Mouse (Mus musculus) heart, embryonic 14.5 days (tissue): ENCODE measurements at regions not wholly inside any gene's neighbourhood (a gene's known extent, or its start where the extent isn't known, plus 50 kb on each side); places are given as distances from the start of the nearest gene placed in this dataset.

Experiments used
- ATAC-seq: fragments of 200-750 bp; cut with Nextera tagmentation; 2 replicates; pipeline ENCODE4 v1.8.0; 2017; ENCODE audit warnings: low read depth, moderate TSS enrichment; ENCODE audit not compliant: insufficient number of reproducible peaks, insufficient read depth, low FRiP score
- H3K27ac ChIP-seq, 2 experiments: fragments of 200-500 bp in 1 of 2; fragments of 300-500 bp in 1 of 2; sonication (generic) in 1 of 2; replicated peaks in 1 of 2; 2 replicates each; pipeline ENCODE4 v1.5.1; 2012 to 2014; ENCODE audit warnings: low read depth in 2 of 2, low read length in 2 of 2, control low read depth in 1 of 2, mild to moderate bottlenecking in 1 of 2, mixed read lengths in 1 of 2; ENCODE audit not compliant: control insufficient read depth in 1 of 2, insufficient read depth in 1 of 2
- H3K27me3 ChIP-seq: fragments of 300-500 bp; sonication (generic); 2 replicates; pipeline ENCODE4 v1.6.1; 2014; ENCODE audit warnings: mild to moderate bottlenecking, low read length, control low read depth; ENCODE audit not compliant: control insufficient read depth, insufficient read depth
- H3K36me3 ChIP-seq: fragments of 300-500 bp; sonication (generic); 2 replicates; pipeline ENCODE4 v1.6.1; 2014; ENCODE audit warnings: mild to moderate bottlenecking, control low read depth, low read length, mixed read lengths; ENCODE audit not compliant: control insufficient read depth, insufficient read depth
- H3K4me1 ChIP-seq, 2 experiments: fragments of 200-500 bp in 1 of 2; fragments of 300-500 bp in 1 of 2; sonication (generic) in 1 of 2; 2 replicates each; pipeline ENCODE4 v1.6.1; 2012 to 2014; ENCODE audit warnings: low read length in 2 of 2, control low read depth in 1 of 2, mixed read lengths in 1 of 2; ENCODE audit not compliant: control insufficient read depth in 2 of 2, insufficient read depth in 2 of 2
- H3K4me2 ChIP-seq: fragments of 300-500 bp; sonication (generic); 2 replicates; pipeline ENCODE4 v1.6.1; 2014; ENCODE audit warnings: mild to moderate bottlenecking, low read length
- H3K4me3 ChIP-seq, 2 experiments: fragments of 200-500 bp in 1 of 2; fragments of 300-500 bp in 1 of 2; sonication (generic) in 1 of 2; 2 replicates each; pipeline ENCODE4 v1.5.1; 2012 to 2014; ENCODE audit warnings: low read length in 2 of 2, mild to moderate bottlenecking in 2 of 2, control low read depth in 1 of 2, low read depth in 1 of 2, moderate library complexity in 1 of 2; ENCODE audit not compliant: control insufficient read depth in 1 of 2, insufficient read depth in 1 of 2
- H3K9ac ChIP-seq: fragments of 300-500 bp; sonication (generic); 2 replicates; pipeline ENCODE4 v1.6.1; 2014; ENCODE audit warnings: mild to moderate bottlenecking, low read length
- H3K9me3 ChIP-seq: fragments of 300-500 bp; sonication (generic); 2 replicates; pipeline ENCODE4 v1.6.1; 2016; ENCODE audit warnings: low read length, control low read depth; ENCODE audit not compliant: control insufficient read depth
- WGBS: fragments of 180-500 bp; shearing (Covaris S2); extraction: QIAGEN DNeasy Blood & Tissue Kit; methylation state at CpG from one replicate; pipeline ENCODE4 v1.1.7; 2014; 5-methylcytosine and 5-hydroxymethylcytosine counted together

DNA sequence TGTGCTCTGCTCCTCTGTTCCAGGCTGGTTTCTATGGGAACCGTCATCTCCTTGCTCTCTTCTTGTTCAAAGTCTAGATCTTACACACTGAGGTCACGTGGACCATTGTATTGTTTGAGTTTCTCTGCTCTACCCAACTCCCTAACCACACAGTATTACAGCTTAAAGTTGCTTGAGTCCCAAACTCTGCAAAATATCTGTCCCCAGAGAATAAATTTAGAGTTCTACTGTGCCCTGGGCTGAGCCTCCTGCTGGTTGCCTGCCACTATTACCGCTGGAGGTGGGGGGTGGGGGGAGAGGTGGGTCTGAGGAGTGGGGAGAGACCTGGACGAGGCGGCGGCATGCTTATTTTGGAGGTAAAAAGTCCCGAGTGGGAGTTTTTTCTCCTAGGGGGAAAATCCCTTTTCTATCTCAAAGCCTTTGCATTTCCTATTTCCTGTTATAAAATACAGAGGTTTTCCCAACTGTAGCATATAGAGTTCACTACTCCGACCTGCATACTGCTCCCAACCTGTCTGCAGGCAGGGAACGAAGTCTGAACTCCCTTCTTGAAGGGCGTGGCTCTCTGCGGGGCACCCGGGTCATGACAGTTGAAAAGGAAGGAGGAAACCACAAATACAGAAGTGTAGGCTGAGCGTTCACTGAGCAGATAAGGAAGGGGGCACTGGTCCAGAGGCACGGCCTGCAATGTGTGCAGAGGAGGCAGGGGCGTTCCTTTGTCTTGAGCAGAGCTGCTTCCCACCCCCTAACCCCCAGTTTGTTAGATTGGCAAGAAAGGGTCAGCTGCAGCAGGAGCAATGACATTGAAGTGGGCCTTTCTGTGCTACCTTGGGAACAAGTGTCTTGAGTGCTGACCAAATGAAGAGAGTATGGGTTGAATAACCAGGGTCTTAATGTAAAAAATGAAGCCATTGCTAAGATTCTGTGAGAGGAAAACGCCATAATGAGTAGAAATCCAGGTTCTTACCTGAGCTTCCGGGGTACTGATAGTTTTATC lies 188.7 kb downstream of the Akap7 start:
- Histone ChIP-seq H3K9me3 (no peaks in the 10 kb centered on the region), H3K4me3 (no peak overlapping the region), H3K4me2 (peak overlapping the region; percentile 34), H3K4me1 (peaks cover 4 to 11% of the 10 kb centered on the region in 2 experiments), H3K9ac (0 out of 2 replicates have a peak overlapping the region, but pooled peaks have one; percentile 3), H3K36me3 (no peaks in the 10 kb centered on the region), H3K27me3 (no peaks in the 10 kb centered on the region), H3K27ac (no peak overlapping the region)
- WGBS: 32% methylated on average over 17 of the region's 17 CpGs
- ATAC-seq: peak; percentile 68

DNA sequence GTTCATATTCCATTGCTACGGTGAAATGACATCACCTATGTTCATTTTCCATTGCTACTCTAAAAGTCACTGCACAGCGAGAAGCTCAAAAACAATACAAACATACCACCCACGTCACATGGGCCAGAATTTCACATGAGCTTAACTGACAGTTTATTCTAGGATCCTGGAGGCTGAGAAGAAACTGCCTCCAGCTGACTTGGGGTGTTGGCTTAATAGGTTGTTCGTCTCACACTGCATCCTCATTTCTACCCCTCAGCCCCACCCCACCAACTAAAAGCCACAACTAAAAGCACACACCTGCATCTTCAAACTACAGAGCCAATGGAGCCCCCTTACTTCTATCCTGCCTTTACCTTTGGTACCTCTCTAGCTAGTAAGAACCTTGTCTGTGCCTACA lies 187.0 kb upstream of the Arg1 start:
- Histone ChIP-seq H3K4me3 (no peak overlapping the region), H3K4me2 (no peak overlapping the region), H3K27me3 (no peaks in the 10 kb centered on the region), H3K4me1 (peaks cover 9 to 18% of the 10 kb centered on the region in 2 experiments), H3K9me3 (no peaks in the 10 kb centered on the region), H3K27ac (no peak overlapping the region), H3K36me3 (no peaks in the 10 kb centered on the region), H3K9ac (no peak overlapping the region)
- no peak for ATAC-seq
- WGBS: 89% methylated on average over 4 of the region's 4 CpGs

DNA sequence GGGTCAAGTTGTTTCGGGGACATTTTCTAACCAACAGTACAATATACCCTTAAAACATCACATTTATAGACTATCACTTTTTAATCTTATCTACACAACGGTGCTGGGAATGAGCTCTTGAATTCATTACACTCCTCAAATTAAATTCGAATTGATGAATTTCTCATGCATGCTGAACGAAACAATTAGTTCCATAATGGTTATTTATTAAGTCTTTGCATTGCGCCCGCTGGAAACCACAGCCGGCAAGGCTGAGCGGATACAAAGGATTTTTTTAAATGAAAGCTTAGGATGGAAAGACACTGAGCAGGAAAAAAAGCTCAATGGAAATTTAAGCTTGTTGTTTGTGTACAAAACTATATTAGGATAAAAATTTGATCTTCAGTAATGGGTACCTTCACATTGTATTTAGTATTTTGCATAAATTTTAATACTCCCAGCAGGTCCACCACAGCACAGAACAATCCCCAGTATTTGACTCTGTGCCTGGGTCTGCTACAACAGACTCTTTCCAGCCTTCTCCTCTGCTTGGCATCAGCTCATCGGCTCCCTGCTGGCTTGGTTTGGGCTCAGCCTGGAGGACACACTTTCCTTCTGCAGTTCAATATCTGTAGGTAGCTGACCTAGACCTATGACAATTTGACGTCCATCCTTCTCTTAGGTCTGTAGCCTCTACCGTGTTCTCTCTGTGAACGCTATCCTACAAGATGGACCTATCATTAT lies 185.3 kb upstream of the Arg1 start:
- H3K36me3 ChIP-seq: no peaks in the 10 kb centered on the region
- no peak for ATAC-seq
- H3K27me3 ChIP-seq: no peaks in the 10 kb centered on the region

DNA sequence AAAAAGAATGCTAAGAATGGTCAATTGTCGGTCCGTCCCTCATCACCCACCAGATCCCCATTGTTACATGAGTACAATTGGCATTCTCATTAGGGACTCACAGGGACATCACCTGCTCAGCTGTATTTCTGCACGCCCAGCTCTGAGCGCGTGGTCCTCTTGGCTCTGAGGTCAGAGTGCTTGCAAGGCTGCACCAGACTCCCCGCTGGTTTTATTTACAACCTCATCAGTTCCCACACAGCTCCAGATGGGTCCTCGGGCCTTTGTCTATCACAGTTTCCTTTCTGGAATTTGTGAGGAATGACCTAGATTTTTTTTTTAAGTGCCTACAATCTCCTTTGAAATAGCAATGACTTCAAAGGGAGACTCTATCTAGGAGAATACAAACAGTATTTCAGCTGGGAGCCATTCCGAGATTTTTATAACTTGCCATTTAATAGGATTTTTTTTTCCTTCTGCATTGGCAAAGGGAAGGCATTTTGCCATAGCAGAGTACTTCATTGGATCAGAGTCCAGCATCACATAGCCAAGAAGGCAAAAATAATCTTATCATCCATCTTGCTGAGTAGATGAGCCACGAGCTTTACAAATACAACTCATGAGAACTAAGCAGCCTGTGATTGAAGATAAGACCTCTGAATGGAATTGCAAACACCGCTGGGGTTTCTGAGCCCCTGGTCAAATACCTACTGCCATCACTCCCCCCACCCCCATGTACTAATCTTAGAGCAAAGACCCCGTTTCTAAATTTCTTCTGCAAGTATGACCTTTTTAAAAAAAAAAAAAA lies 184.5 kb upstream of the Arg1 start:
- 13% methylated on average over 11 of the region's 11 CpGs for WGBS
- no peak for ATAC-seq
- peaks cover 5 to 8% of the 10 kb centered on the region in 2 experiments for H3K4me1 ChIP-seq
- H3K36me3 ChIP-seq: no peaks in the 10 kb centered on the region
- no peaks in the 10 kb centered on the region for H3K9me3 ChIP-seq
- no peak overlapping the region for H3K4me3 ChIP-seq
- H3K4me2 ChIP-seq: no peak overlapping the region
- H3K27ac ChIP-seq: no peak overlapping the region
- no peaks in the 10 kb centered on the region for H3K27me3 ChIP-seq
- no peak overlapping the region for H3K9ac ChIP-seq

More for the DNA sequence above, 185.3 kb upstream of the Arg1 start:
- no peak overlapping the region for H3K27ac ChIP-seq
- no peaks in the 10 kb centered on the region for H3K9me3 ChIP-seq
- no peak overlapping the region for H3K4me3 ChIP-seq
- no peak overlapping the region for H3K9ac ChIP-seq
- peaks cover 5 to 8% of the 10 kb centered on the region in 2 experiments for H3K4me1 ChIP-seq
- no peak overlapping the region for H3K4me2 ChIP-seq
- WGBS: 70% methylated on average over 12 of the region's 12 CpGs

DNA sequence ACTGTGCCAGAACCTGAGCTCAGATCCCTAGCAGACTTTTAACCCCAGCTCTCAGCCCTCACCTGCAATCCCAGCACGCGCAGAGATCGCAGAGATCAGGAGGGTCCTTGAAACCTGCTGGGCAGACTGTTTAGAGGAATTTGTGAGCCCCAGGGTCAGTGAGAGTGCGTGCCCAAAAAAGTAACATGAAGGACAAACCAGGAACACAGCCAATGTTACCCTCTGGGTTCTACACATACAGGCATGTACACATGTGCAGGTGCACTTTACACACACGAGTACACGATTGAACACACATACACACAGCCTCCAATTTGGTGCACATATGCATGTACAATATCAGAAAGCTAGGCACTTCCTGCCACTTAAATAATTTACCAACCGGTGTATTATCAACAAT lies 183.9 kb upstream of the Arg1 start:
- Histone ChIP-seq H3K9me3 (no peaks in the 10 kb centered on the region), H3K36me3 (no peaks in the 10 kb centered on the region), H3K4me2 (no peak overlapping the region), H3K27ac (no peak overlapping the region), H3K9ac (no peak overlapping the region), H3K4me1 (peaks cover 5 to 8% of the 10 kb centered on the region in 2 experiments), H3K4me3 (no peak overlapping the region), H3K27me3 (no peaks in the 10 kb centered on the region)
- 35% methylated on average over 7 of the region's 7 CpGs for WGBS
- no peak for ATAC-seq

DNA sequence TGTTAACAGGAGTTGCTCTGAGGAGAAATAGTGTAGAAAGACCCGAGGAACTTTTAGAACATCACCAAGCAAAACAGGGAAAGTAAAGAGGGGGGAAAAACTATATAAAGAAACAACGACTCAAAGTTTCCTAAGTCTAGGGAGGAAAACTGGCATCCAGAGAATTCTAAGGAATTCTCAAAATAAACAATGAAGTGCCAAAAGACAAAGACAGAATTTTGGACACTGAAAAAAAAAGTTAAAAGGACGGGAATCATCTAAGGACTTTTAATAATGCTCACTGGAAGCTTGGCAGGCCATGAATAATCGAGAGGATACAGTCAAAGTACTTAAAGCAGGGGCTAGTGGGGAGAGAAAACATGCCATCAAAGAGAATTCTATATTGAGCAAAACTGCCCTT lies 170.8 kb upstream of the Arg1 start:
- Histone ChIP-seq H3K9me3 (no peaks in the 10 kb centered on the region), H3K27ac (no peak overlapping the region), H3K4me3 (no peak overlapping the region), H3K36me3 (no peaks in the 10 kb centered on the region), H3K27me3 (no peaks in the 10 kb centered on the region), H3K9ac (no peak overlapping the region), H3K4me2 (no peak overlapping the region), H3K4me1 (peaks cover 0 to 4% of the 10 kb centered on the region in 2 experiments; a peak in 2 of 4 replicates)
- WGBS: 57% methylated on average over 4 of the region's 4 CpGs
- no peak for ATAC-seq

DNA sequence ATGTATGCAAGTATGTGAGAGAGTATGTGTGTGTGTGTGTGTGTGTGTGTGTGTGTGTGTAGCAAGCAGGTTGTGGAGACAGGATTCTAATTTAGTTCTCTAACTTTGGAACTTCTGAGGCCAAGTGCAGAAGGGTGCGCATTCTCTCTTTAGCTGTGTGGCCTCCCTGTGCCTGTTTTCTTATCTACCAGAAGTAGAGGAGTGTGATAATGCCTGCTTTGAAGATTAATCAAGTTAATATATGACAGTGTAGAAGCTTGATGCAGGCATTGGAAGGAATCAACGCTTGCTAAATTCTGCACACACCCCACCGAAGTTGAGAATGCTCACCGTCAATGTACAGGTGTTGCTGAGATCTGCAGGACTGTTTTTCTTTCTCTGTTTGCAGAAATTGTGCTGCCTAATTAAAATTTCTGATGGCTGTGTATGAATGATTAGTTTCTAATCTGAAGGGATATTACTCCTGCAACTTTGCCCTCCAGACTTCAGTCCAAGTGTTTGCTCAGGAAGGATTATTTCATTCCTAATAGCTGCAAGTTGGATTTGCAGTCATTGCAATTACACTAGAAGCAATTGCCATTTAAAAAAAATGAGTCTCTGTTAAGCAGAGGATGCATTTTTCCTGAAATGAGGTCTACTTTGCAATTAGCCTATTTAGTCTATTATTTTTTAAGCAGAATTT lies 162.6 kb upstream of the Arg1 start:
- Histone ChIP-seq H3K27ac (no peak overlapping the region), H3K9ac (no peak overlapping the region), H3K4me3 (no peak overlapping the region), H3K9me3 (no peaks in the 10 kb centered on the region), H3K4me2 (no peak overlapping the region), H3K27me3 (no peaks in the 10 kb centered on the region), H3K4me1 (no peaks in the 10 kb centered on the region; a peak in 1 of 4 replicates), H3K36me3 (no peaks in the 10 kb centered on the region)
- no peak for ATAC-seq
- 50% methylated on average over 4 of the region's 4 CpGs for WGBS
